Mouse (Mus musculus) left cerebral cortex, adult 11 months (tissue): ENCODE data around the gene Parl.

ENCODE experiments used
- DNase-seq: peaks from one replicate; pipeline ENCODE4 v3.0.0; 2022; ENCODE audit warnings: low spot score

Parl gene

DNA sequence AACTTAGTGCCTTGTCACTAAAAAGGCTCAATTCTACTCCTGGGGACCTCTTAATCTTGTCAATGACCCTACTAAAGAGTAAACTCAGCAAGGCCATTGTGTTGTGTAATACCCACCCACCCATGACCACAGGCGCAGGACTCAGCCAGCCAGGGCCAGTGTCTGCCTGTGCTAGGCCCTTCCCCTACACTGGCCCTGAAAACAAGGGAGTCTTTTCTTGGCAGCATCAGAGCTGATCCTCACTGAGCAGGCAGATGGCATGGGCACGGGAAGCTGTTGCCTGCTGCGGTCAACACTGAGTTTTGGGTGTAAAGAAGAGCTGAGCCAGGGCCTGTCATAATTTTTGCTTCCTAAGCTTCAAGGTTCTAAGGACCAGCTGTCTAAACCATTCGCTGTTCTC lies 64.8 kb downstream of the Parl start:
- DNase-seq = no peak

DNA sequence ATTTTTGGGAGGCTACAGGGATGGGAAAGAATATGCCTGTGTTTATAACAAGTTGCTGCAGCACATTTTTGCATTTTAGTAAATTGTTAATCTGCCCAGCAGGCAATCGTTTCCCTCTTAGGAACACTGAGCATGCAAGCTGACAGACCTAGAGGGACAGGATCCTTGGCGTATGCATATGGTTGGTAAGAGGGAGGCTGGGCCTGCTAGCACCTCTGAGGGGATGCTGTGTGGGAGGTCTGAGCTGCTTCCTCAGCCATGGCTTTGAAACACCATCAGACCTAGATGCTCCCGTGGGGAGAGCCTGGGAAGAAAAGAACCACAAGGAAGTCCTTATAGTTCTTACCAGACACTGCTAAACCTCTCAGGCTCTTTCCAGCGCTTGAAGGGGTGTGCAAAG lies 67.8 kb downstream of the Parl start:
- no peak for DNase-seq
